Mouse (Mus musculus): ENCODE measurements around the gene Frmd4a. TPM values are rescaled to one million over a fixed set of nuclear protein-coding genes. Genes with fewer than 3 reads are reported as not detected.

The Frmd4a gene
- total and polyA plus RNA-seq, 2 experiments from 2014 or later, result 42.5 to 60.2 TPM

DNA sequence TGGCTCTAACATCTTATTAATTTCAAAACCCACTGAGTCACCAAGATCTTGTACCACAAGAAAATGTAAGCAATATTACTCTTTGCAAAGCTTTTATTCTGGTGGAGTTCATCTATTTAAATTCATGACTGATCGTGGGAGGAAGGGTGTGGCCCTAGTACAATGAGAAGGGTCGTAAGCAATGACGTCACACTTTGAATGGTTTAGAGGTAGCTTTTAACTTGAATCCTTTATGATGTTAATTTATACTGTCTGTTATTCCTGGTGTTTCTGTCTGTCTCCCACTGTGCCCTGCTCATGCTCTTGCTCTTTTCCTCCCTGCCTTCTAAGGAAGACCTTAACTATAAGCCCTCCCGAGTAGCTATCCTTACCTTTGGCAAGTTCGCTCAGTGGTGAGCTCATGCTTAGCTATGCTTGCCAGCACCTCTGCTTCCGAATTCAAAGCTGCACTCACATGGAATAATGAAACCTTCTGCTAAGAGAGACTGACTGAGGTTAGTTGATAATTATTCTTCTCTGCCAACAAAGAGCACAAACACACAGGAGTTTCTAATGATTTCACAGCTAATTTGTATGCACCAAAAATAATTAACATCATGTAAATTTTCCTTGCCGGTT, 95.9 kb downstream of the Frmd4a start:
- TF ChIP-seq CTCF (IDR thresholded peaks at IDR 0.05), result no peak
- Histone ChIP-seq H3K4me1 (ENCODE audit: insufficient read depth, low read length) (no peaks in the 10 kb centered on the region), H3K4me2 (ENCODE audit: low read depth, low read length, poor library complexity, severe bottlenecking) (no peak overlapping the region), H3K27me3 (ENCODE audit: insufficient read depth, low read length) (no peaks in the 10 kb centered on the region), H3K27ac (ENCODE audit: low read depth, low read length) (no peak overlapping the region), H3K36me3 (ENCODE audit: insufficient read depth, low read length) (no peaks in the 10 kb centered on the region), H3K4me3 (ENCODE audit: low read depth, low read length) (no peak overlapping the region), H3K9me3 (ENCODE audit: low read length) (no peaks in the 10 kb centered on the region), H3K9ac (replicated peaks; ENCODE audit: low read length, poor library complexity, severe bottlenecking) (no peak overlapping the region)
- ATAC-seq (ENCODE audit: low FRiP score) (no peak), DNase-seq (ENCODE audit: low spot score) (no peak)
- 48% methylated on average over 7 of the region's 7 CpGs for WGBS

GRCm38 (mm10) chr2:4119678-4120458, 102.4 kb downstream of the Frmd4a start:
- 42% methylated on average over 9 of the region's 9 CpGs for WGBS
- Histone ChIP-seq H3K4me3 (ENCODE audit: low read depth, low read length) (no peak overlapping the region), H3K36me3 (ENCODE audit: insufficient read depth, low read length) (no peaks in the 10 kb centered on the region), H3K4me2 (ENCODE audit: low read depth, low read length, poor library complexity, severe bottlenecking) (no peak overlapping the region), H3K9ac (replicated peaks; ENCODE audit: low read length, poor library complexity, severe bottlenecking) (no peak overlapping the region), H3K4me1 (ENCODE audit: insufficient read depth, low read length) (no peaks in the 10 kb centered on the region), H3K9me3 (ENCODE audit: low read length) (no peaks in the 10 kb centered on the region), H3K27me3 (ENCODE audit: insufficient read depth, low read length) (no peaks in the 10 kb centered on the region), H3K27ac (ENCODE audit: low read depth, low read length) (no peak overlapping the region)
- ATAC-seq (ENCODE audit: low FRiP score) (no peak), DNase-seq (ENCODE audit: low spot score) (no peak)
- no peak for TF ChIP-seq CTCF (IDR thresholded peaks at IDR 0.05)

- Histone ChIP-seq H3K36me3 (ENCODE audit: insufficient read depth, low read length) (no peaks in the 10 kb centered on the region), H3K9ac (replicated peaks; ENCODE audit: low read length, poor library complexity, severe bottlenecking) (no peak overlapping the region), H3K4me1 (ENCODE audit: insufficient read depth, low read length) (no peaks in the 10 kb centered on the region), H3K4me2 (ENCODE audit: low read depth, low read length, poor library complexity, severe bottlenecking) (no peak overlapping the region), H3K4me3 (ENCODE audit: low read depth, low read length) (no peak overlapping the region), H3K27ac (ENCODE audit: low read depth, low read length) (no peak overlapping the region), H3K27me3 (ENCODE audit: insufficient read depth, low read length) (no peaks in the 10 kb centered on the region), H3K9me3 (ENCODE audit: low read length) (no peaks in the 10 kb centered on the region)
- TF ChIP-seq CTCF (IDR thresholded peaks at IDR 0.05), result no peak
- DNase-seq (ENCODE audit: low spot score), result no peak
- ATAC-seq (ENCODE audit: low FRiP score), result no peak
- 74% methylated on average over 4 of the region's 4 CpGs for WGBS
Measured at GRCm38 (mm10) chr2:4131216-4131615, 113.7 kb downstream of the Frmd4a start.

DNA sequence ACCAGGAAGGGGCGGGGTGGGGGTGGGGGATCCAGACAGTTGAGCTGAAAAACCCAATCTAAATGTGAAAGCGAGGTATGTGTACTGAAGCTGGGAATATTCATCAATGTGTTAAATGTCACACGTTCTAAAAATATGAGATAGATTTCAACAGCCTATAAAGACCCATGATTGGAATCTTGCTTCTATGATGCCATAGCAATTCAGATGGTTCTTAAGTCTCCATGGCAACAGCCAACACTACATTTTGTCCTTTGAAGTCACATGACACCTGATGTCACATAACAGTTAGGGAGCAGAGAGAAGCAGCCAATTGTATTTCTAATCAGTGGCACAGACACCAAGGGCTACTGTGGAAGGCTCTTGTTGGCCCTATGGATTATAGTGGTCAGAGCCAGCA, 120.0 kb downstream of the Frmd4a start:
- 82% methylated on average over 3 of the region's 3 CpGs for WGBS
- no peaks in the 10 kb centered on the region for H3K9me3 ChIP-seq (ENCODE audit: low read length)
- no peak overlapping the region for H3K4me3 ChIP-seq (ENCODE audit: low read depth, low read length)
- H3K27ac ChIP-seq (ENCODE audit: low read depth, low read length), result no peak overlapping the region
- ATAC-seq (ENCODE audit: low FRiP score) (no peak), DNase-seq (ENCODE audit: low spot score) (no peak)
- H3K27me3 ChIP-seq (ENCODE audit: insufficient read depth, low read length), result no peaks in the 10 kb centered on the region
- H3K36me3 ChIP-seq (ENCODE audit: insufficient read depth, low read length), result no peaks in the 10 kb centered on the region
- H3K9ac ChIP-seq (replicated peaks; ENCODE audit: low read length, poor library complexity, severe bottlenecking), result no peak overlapping the region
- no peak for TF ChIP-seq CTCF (IDR thresholded peaks at IDR 0.05)
- H3K4me1 ChIP-seq (ENCODE audit: insufficient read depth, low read length), result 0 out of 2 replicates have a peak, but pooled peaks cover 4% of the 10 kb centered on the region
- H3K4me2 ChIP-seq (ENCODE audit: low read depth, low read length, poor library complexity, severe bottlenecking), result no peak overlapping the region

DNA sequence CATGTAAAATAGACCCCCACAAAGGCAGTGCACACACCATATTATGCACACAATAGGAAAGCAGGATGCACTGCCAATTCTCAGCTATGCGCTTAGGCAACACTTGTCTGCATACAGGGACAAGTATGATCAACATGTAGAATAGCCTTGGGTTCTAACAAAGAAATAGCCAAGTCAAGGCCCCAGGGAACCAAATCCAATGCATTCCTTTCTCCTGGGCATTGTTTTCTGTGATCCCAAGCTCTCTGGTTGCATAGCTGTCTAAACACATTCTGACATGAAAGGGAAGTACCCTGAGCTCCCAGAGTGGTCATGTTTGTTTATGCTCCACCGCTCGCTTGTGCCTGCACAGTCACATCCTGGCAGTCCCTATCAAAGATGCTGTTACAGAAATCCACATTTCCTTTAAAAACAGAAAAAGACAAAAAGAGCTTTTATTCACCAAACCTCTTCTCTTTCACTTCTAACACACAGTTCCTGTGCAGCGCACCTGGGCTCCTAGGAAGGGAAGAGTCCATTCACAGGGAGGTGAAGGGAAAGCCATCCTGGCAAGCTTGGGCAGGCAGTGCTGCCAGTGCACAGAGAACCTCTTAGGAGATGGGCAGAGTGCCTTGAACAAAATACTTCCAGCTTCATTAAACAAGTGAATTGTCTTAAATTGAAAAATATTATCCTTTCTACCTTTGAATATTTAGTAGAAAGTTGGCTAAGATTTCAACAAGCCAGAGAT, 124.9 kb downstream of the Frmd4a start:
- ATAC-seq (ENCODE audit: low FRiP score) (no peak), DNase-seq (ENCODE audit: low spot score) (no peak)
- no peak overlapping the region for H3K27ac ChIP-seq (ENCODE audit: low read depth, low read length)
- 0 out of 2 replicates have a peak, but pooled peaks cover 4% of the 10 kb centered on the region for H3K4me1 ChIP-seq (ENCODE audit: insufficient read depth, low read length)
- TF ChIP-seq CTCF (IDR thresholded peaks at IDR 0.05), result no peak
- no peak overlapping the region for H3K4me3 ChIP-seq (ENCODE audit: low read depth, low read length)
- H3K4me2 ChIP-seq (ENCODE audit: low read depth, low read length, poor library complexity, severe bottlenecking), result no peak overlapping the region
- no peak overlapping the region for H3K9ac ChIP-seq (replicated peaks; ENCODE audit: low read length, poor library complexity, severe bottlenecking)
- H3K27me3 ChIP-seq (ENCODE audit: insufficient read depth, low read length), result no peaks in the 10 kb centered on the region
- no peaks in the 10 kb centered on the region for H3K9me3 ChIP-seq (ENCODE audit: low read length)
- H3K36me3 ChIP-seq (ENCODE audit: insufficient read depth, low read length), result no peaks in the 10 kb centered on the region
- WGBS, result 29% methylated on average over 4 of the region's 4 CpGs

GRCm38 (mm10) chr2:4144424-4144823, 126.9 kb downstream of the Frmd4a start:
- ATAC-seq (ENCODE audit: low FRiP score) (no peak), DNase-seq (ENCODE audit: low spot score) (no peak)
- Histone ChIP-seq H3K9ac (replicated peaks; ENCODE audit: low read length, poor library complexity, severe bottlenecking) (no peak overlapping the region), H3K4me3 (ENCODE audit: low read depth, low read length) (no peak overlapping the region), H3K27me3 (ENCODE audit: insufficient read depth, low read length) (no peaks in the 10 kb centered on the region), H3K4me1 (ENCODE audit: insufficient read depth, low read length) (0 out of 2 replicates have a peak, but pooled peaks cover 4% of the 10 kb centered on the region), H3K27ac (ENCODE audit: low read depth, low read length) (no peak overlapping the region), H3K9me3 (ENCODE audit: low read length) (no peaks in the 10 kb centered on the region), H3K4me2 (ENCODE audit: low read depth, low read length, poor library complexity, severe bottlenecking) (no peak overlapping the region), H3K36me3 (ENCODE audit: insufficient read depth, low read length) (no peaks in the 10 kb centered on the region)
- WGBS, result 74% methylated on average over 4 of the region's 4 CpGs
- no peak for TF ChIP-seq CTCF (IDR thresholded peaks at IDR 0.05)

Data from midbrain, postnatal 0 days (tissue).